Mouse (Mus musculus) left cerebral cortex, adult 18-20 months (tissue): ENCODE measurements around the gene Arhgap6. TPM values are rescaled to one million over a fixed set of nuclear protein-coding genes. Genes with fewer than 3 reads are reported as not detected.
"Not testable (repeated sequence)": the region's sequence is repeated elsewhere in the genome, so short reads cannot be mapped to it uniquely, and the experiment has no call there.

ENCODE experiments used
- DNase-seq, 2 experiments: peaks; one replicate each; pipeline ENCODE4 v3.0.0; 2021 to 2022; ENCODE audit warnings: low spot score in 2 of 2, mixed read lengths in 1 of 2
- total RNA-seq, 2 experiments: library from RNA; stranded (reverse); gene quantifications; 2 replicates each; pipeline ENCODE4 v1.2.3; 2021

Gene Arhgap6
- total RNA-seq, 2 experiments from 2014 or later = 7.7 to 11.0 TPM

GRCm38 (mm10) chrX:169302271-169303045 lies 507.6 kb downstream of the Arhgap6 start:
- no peak for DNase-seq

GRCm38 (mm10) chrX:169303945-169304344 lies 509.0 kb downstream of the Arhgap6 start:
- peak; percentile 18 to 33 for DNase-seq

GRCm38 (mm10) chrX:169308559-169308958 lies 513.7 kb downstream of the Arhgap6 start:
- DNase-seq = no peak

GRCm38 (mm10) chrX:169319066-169319760 lies 524.3 kb downstream of the Arhgap6 start:
- DNase-seq = no peak

- DNase-seq = peak; percentile 78 to 82
These were observed 525.2 kb downstream of the Arhgap6 start, which contains the start of gene Hccs for GRCm38 (mm10) chrX:169319945-169320667. Gene Hccs, minus strand, starts transcription at chrX:169320372.

GRCm38 (mm10) chrX:169320668-169321005 lies 525.7 kb downstream of the Arhgap6 start:
- not testable (repeated sequence) for DNase-seq

GRCm38 (mm10) chrX:169325929-169326595 lies 531.2 kb downstream of the Arhgap6 start:
- no peak for DNase-seq

GRCm38 (mm10) chrX:169332264-169332663 lies 537.4 kb downstream of the Arhgap6 start:
- DNase-seq = peak; percentile 54 to 55

- DNase-seq = no peak
These were observed 542.7 kb downstream of the Arhgap6 start for GRCm38 (mm10) chrX:169337559-169337958.

GRCm38 (mm10) chrX:169338213-169338612 lies 543.3 kb downstream of the Arhgap6 start:
- DNase-seq = no peak

Other genes starting within 250 kb of the Arhgap6 start
- gene Frmpd4, start 217.9 kb upstream of the Arhgap6 start, total RNA-seq = 10 to 100 TPM; 44.2 to 46.4 TPM
- 10 to 100 TPM; 25.7 to 25.8 TPM for gene Msl3, start 121.2 kb upstream of the Arhgap6 start, total RNA-seq